Mouse (Mus musculus) liver, adult 2 months (tissue): ENCODE results near the gene Ogfrl1.

ENCODE experiments used
- CTCF ChIP-seq: fragments of 200-500 bp; IDR thresholded peaks from 2 replicates; pipeline ENCODE4 v1.5.1; 2011; ENCODE audit warnings: low read depth, low read length, control low read depth
- POLR2A ChIP-seq: fragments of 200-500 bp; IDR thresholded peaks from 2 replicates; pipeline ENCODE4 v1.6.1; 2011; ENCODE audit warnings: low read length, control low read depth; ENCODE audit not compliant: insufficient read depth; ENCODE audit errors: extremely low read depth

- no peak for TF ChIP-seq CTCF
- no peak for TF ChIP-seq POLR2A
These were observed at the start of gene Ogfrl1 for GRCm38 (mm10) chr1:23397623-23398022.
